Mouse (Mus musculus) brown adipose tissue, adult 24 weeks (tissue): ENCODE results near the gene Itpr1. TPM values are rescaled to one million over a fixed set of nuclear protein-coding genes. Genes with fewer than 3 reads are reported as not detected.

Experiments used
- H3K27ac ChIP-seq: fragments of 200-500 bp; replicated peaks from 2 replicates; pipeline ENCODE4 v1.5.1; 2012; ENCODE audit warnings: low read depth, mild to moderate bottlenecking, low read length
- H3K4me1 ChIP-seq: fragments of 200-500 bp; 2 replicates; pipeline ENCODE4 v1.6.1; 2012; ENCODE audit warnings: low read length, mixed read lengths; ENCODE audit not compliant: control insufficient read depth, insufficient read depth, insufficient read length
- H3K4me3 ChIP-seq: fragments of 200-500 bp; 2 replicates; pipeline ENCODE4 v1.5.1; 2012; ENCODE audit warnings: low read depth, mild to moderate bottlenecking, low read length, moderate library complexity; ENCODE audit not compliant: insufficient read depth
- polyA plus RNA-seq: library from polyadenylated mRNA; stranded (reverse); fragments of >200 nt; gene quantifications from 2 replicates; pipeline ENCODE4 v1.2.4, GENCODE M21; 2012; ENCODE audit not compliant: missing spikeins, insufficient read depth, insufficient read length

Gene Itpr1
- polyA plus RNA-seq, 1 experiment, result 42.5 TPM

DNA sequence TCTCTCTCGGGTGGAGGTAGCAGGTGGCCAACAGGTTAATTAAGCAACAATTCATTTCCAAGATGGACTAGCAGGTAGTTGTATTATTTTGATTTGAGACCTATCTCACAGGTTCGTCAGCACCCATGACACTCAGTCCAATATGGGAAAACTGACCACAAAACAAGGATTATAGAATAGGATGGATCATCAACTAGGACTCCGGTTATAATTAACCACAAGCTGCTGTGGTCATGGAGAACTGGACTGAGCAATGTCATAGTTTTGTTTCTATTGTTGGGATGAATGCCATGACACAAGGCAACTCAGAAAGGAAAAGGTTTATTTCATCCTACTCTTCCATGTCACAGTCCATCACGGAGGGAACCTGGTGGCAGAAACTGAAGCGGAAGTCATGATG is 252.3 kb downstream of the Itpr1 start:
- H3K27ac ChIP-seq, result no peak overlapping the region
- no peak overlapping the region for H3K4me3 ChIP-seq
- H3K4me1 ChIP-seq, result peaks cover 17% of the 10 kb centered on the region; the same call in 1 of the 2 replicates

DNA sequence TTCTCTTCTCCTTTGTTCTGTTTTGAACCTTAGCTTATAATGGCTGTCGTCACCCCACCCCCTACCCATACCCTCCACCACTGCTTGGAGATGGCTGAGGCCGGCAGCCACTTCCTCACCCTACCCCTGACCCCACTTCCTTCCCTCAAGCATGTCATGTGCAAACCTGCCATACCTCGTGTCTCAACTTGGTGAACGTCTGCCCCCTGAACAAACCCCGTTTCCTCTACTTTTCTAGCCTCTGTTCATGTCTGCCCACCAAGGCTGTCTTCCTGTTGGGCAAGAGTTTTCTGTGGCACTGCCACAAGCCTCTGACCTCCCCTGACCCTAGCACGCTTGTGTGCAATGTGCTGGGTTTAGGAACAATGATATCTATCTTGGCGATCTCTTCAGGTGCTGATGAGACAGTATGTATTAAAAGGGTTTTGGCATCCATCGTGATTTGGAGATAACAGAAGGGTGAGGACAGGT is 253.2 kb downstream of the Itpr1 start:
- no peak overlapping the region for H3K27ac ChIP-seq
- H3K4me1 ChIP-seq, result peaks cover 17% of the 10 kb centered on the region; the same call in 1 of the 2 replicates

DNA sequence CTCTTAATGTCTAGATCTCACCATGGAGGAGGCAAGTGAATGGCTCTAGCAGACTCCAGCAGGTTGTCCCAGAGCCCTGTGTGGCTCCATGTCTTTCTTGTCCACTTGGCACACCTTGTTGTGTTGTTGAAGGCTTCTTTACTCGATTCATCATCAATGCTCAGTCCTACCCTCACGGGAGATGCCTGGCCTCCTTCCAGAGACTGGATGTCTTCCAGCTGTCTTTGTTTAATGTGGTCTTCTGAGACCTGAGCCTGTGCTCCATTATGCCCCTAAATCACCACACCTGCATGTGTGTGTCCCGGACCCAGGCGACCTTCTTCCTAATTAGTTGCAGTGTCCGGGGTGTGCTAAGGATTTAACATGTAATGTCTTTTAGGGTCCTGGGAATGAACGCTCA is 254.7 kb downstream of the Itpr1 start:
- Histone ChIP-seq H3K4me3 (no peak overlapping the region), H3K4me1 (peaks cover 17% of the 10 kb centered on the region; the same call in 1 of the 2 replicates), H3K27ac (no peak overlapping the region; the same call in 1 of the 2 replicates)

More for the DNA sequence above, 253.2 kb downstream of the Itpr1 start:
- H3K4me3 ChIP-seq, result no peak overlapping the region

DNA sequence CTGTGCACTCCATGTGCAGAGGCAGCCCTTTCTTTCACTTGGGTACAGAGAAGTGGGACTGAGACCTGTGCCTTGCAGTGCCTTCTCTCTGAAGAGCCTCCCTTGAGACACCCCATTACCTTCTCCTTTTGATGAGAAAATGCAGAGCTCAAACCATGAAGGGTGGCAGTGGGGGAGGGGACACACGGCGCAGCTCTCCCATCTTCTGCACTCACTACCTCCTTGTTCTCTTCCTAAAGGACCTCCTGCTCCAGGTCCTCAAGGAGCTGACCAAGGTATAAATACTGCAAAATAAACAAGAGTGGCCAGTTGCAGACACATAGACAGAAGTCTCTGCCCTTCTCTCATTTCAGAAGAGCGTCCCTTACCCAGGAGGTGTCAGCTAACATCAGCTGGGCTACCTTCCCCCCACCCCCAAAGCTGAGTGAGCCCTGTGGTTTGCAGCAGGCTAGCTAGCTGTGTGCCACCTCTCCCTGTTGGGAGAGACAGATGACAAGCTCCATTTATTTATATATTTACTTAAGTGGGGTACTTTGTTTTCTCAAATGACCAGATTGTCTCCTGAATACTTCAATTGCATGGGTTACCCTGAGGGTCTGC is 255.4 kb downstream of the Itpr1 start:
- H3K27ac ChIP-seq, result no peak overlapping the region
- H3K4me3 ChIP-seq, result no peak overlapping the region
- H3K4me1 ChIP-seq, result peaks cover 17% of the 10 kb centered on the region; the same call in 1 of the 2 replicates

DNA sequence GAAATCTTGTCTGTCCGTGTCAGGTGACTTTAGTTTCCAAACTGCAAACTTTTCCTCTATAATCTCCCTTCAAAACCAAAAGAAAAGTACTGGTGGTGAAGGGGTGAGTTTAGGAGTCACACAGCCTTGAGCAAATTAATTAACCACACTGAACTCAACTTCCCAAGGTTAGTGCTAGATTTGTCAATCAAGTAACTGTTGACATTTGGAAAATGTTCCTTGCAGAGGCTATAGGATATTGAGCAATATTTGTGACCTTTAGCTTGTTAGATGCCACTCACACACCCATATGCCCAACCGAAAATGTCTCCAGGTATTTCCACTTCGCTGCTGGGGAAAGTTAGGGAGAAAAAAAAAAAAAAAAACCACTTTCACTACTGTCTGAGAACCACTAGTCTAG is 259.0 kb downstream of the Itpr1 start:
- no peak overlapping the region for H3K4me3 ChIP-seq
- H3K27ac ChIP-seq, result no peak overlapping the region
- peaks cover 14% of the 10 kb centered on the region for H3K4me1 ChIP-seq

DNA sequence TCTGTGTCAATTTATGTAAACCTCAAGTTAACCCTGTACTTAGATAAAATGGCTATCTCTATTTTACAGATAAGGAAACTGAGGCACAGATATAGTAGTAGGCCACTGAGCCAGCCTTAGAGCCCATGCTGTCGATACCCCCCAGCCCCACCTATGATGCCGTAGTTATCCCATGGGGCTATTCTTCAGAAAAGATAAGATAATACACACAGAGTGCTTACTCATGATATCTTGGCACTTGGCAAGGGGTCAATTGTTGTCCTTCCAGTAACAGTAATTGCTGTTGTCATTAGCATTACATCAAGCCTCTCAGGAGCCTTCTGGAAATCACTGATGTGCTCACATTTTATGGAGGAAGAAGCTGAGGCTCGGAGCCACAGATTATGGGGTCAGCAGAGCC is 259.9 kb downstream of the Itpr1 start:
- no peak overlapping the region for H3K27ac ChIP-seq
- peaks cover 11% of the 10 kb centered on the region for H3K4me1 ChIP-seq

DNA sequence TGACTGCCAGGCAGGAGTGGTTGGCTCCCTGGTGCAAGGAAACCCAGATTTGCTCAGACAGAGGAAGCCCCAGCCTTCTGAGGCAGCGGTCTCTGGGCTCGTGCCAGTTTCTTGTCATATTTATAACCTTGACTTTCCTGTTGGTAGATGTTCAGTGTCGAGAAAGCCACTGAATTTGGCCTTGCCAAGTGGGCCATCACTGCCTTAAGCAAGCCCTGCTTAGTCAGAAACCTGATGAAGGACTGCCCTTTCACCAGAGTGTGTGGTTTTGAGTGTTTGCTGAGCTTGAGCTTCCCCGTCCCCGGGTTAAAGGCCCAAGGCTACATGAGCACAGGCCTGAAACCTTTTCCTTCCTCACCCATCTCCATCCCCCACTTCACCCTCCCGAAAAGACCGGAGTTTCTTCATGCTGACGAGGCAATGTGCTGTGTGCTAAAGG is 263.9 kb downstream of the Itpr1 start:
- peaks cover 8% of the 10 kb centered on the region for H3K4me1 ChIP-seq
- peak overlapping the region; percentile 82 for H3K27ac ChIP-seq
- no peak overlapping the region for H3K4me3 ChIP-seq

More for the DNA sequence above, 259.9 kb downstream of the Itpr1 start:
- no peak overlapping the region for H3K4me3 ChIP-seq

DNA sequence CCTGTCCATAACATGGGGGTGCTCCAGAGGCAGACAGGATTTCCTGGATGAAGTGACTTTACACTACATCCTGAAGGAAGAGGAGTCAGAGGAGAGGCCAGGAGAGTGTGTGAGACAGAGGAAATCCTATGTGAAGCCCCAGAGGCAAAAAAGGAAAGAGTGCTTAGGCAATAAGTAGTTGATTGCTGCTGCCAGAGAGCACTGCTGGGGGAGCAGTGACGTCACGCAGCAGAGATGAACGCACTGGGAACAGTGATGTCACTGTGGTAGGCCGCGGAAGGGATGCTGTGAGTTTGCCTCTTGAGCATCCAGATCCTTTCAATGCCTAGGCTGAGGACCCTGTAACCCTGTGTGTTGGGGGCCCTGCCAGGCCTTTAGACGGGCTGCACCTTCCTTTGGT is 264.7 kb downstream of the Itpr1 start:
- Histone ChIP-seq H3K27ac (peak overlapping the region; percentile 82), H3K4me1 (peaks cover 8% of the 10 kb centered on the region), H3K4me3 (no peak overlapping the region)

DNA sequence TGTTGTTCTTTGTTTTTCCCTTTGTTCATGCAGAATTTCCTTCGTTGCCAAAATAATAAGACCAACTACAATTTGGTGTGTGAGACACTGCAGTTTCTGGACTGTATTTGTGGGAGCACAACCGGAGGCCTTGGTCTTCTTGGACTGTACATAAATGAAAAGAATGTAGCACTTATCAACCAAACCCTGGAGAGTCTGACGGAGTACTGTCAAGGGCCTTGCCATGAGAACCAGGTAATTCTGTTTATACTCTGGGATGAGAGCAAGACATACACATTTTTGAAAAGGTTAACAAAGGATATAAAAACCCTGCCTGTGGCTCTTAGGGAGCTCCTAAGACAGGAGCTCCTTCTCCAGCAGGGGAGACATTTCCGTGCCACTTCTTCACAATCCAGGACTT is 268.3 kb downstream of the Itpr1 start:
- no peak overlapping the region for H3K4me3 ChIP-seq
- H3K4me1 ChIP-seq, result peaks cover 8% of the 10 kb centered on the region
- H3K27ac ChIP-seq, result no peak overlapping the region

DNA sequence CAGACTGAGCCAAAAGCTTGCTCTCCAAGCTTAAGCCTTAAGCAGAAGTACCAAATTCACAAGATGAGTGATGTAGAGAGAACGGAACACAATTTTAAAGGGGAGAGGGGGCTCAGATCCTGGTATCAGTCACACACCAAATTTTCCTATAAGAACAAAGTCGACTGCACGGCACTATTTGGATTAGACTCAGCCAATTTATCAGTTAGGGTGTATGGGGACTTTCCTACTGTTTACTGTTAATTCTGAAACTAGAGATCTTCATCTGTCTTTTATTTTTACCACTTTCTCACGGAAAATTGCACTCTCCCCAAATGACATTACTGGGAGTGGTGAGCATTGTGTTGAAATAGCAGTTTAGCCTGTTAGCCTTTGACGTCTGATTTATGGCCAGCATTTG is 269.6 kb downstream of the Itpr1 start:
- Histone ChIP-seq H3K4me1 (no peaks in the 10 kb centered on the region), H3K4me3 (no peak overlapping the region), H3K27ac (no peak overlapping the region)

DNA sequence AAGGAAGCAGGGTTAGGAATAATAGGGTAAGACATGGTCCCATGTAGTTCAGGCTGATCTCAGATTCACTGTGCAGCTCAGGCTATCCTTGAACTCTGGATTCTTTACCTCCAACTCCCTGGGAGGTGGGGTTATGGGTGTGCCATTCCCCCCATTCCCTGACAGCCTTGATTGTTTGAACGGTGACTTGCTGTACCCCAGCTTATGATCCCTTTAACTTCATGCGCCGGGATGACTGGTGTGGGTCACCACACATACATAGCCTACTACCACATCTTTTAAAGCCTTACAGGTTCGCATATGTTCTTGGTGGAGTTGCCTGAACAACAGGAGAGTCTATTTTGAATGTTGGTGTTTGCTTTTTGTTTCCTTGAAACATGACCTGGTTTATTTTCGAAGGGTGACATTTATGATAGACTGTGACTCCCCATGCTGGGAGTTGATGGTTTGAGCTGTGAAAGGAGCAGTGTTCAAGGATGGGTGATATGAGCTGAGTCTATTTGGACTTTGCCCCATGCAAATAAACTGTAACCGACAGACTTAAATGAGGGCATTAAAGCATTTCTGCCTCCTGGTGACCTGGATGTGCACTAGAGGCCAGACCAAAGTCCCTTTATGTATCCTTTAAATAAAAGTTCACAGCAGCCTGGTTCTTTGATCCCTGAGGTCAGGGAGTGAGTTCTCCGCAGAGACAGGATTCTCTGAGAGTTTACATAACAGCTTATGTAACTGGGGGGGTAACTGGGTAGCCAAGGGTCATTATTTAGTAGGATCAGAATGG is 273.5 kb downstream of the Itpr1 start:
- Histone ChIP-seq H3K27ac (no peak overlapping the region), H3K4me3 (no peak overlapping the region), H3K4me1 (no peaks in the 10 kb centered on the region)

DNA sequence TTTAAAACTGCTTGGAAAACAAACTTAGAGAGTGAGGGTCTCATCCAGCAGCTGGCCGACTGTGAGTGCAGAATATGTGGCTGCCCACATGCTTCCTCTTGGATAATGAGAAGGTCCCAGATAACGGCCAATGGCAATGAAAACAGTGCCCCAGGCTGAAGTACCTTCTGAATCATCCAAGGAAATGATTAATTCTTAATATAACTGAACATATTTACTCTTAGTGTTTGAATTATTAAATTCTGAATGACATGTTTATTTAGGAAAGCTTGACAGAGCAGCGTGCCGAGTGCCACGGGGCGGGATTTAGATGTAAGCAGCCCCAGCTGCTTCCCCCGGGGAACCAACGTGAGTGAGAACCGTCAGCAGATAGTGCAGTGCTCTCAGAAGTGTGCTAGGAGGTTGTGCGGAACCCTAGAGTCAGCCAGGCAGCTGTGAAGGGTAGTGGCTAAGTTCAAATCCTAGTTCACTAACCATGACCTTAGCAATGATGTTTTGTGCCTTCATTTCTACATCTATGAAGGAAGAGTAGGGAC is 274.5 kb downstream of the Itpr1 start:
- no peak overlapping the region for H3K4me3 ChIP-seq
- H3K27ac ChIP-seq, result no peak overlapping the region
- H3K4me1 ChIP-seq, result no peaks in the 10 kb centered on the region

DNA sequence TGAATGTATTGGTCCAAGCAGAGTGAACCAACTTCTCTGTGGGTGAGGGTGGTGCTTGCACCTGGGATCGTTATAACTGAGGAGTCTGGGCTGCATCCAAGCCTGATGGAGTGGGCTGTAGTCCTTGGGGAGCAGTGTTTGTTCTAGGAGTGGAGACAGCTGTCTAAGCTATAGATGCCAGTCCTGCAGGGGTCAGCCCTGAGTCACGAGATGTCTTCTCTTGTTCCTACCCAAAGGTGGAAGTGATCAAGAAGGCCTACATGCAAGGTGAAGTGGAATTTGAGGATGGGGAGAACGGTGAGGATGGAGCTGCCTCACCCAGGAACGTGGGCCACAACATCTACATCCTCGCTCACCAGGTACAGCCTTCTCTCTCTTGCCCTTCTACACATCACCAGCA is 275.4 kb downstream of the Itpr1 start:
- Histone ChIP-seq H3K4me1 (no peaks in the 10 kb centered on the region), H3K4me3 (no peak overlapping the region), H3K27ac (no peak overlapping the region)

DNA sequence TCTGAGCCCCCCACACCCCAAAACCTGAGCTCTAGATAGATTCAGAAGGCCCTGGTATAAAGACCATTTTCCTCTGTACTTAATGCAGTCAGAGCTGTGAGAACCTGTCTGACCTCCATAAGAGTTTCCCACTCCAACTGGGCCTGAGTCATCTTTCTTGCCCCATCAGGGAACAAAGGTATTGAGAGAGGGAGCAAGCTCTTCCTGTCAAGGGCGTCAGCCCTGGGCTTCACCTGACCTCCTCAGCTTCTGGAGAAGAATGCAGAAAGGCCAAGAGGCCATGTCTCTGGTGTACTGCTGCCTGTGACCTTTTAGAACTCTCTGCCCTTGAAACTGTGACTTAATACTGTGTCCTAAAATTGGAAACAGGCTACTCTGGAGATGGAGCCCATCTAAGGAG is 279.1 kb downstream of the Itpr1 start:
- Histone ChIP-seq H3K4me1 (no peaks in the 10 kb centered on the region), H3K27ac (no peak overlapping the region), H3K4me3 (no peak overlapping the region)

DNA sequence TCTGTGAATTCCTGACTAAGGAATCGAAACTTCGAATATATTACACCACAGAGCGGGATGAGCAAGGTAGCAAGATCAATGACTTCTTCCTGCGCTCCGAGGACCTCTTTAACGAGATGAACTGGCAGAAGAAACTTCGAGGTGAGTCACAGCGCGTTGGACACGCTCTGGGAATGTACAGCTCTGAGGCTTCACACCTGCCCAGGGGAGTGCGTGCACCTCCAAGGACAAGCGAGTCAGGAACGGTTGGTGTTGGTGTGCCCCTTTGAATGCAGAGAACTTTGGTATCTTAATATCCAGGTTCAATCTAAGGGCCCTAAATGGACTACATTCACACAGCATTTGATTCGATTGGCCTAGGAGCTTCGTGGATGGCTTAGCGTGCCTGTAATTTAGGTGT is 280.9 kb downstream of the Itpr1 start:
- Histone ChIP-seq H3K27ac (no peak overlapping the region), H3K4me3 (no peak overlapping the region), H3K4me1 (no peaks in the 10 kb centered on the region)
